Mouse (Mus musculus) embryonic facial prominence, embryonic 12.5 days (tissue): ENCODE results near the gene Dnajb4. TPM values are rescaled to one million over a fixed set of nuclear protein-coding genes. Genes with fewer than 3 reads are reported as not detected.

ENCODE experiments used
- ATAC-seq: fragments of 200-750 bp; cut with Nextera tagmentation; 2 replicates; pipeline ENCODE4 v1.8.0; 2017; ENCODE audit not compliant: insufficient number of reproducible peaks, insufficient read depth, low FRiP score, low TSS enrichment
- H3K27ac ChIP-seq: fragments of 300-500 bp; sonication (generic); 2 replicates; pipeline ENCODE4 v1.5.1; 2016; ENCODE audit warnings: mild to moderate bottlenecking
- H3K27me3 ChIP-seq: fragments of 300-500 bp; sonication (generic); 2 replicates; pipeline ENCODE4 v1.6.1; 2016; ENCODE audit warnings: mild to moderate bottlenecking, moderate library complexity
- H3K36me3 ChIP-seq: fragments of 300-500 bp; sonication (generic); 2 replicates; pipeline ENCODE4 v1.6.1; 2016; ENCODE audit warnings: mild to moderate bottlenecking
- H3K4me1 ChIP-seq: fragments of 300-500 bp; sonication (generic); 2 replicates; pipeline ENCODE4 v1.6.1; 2016
- H3K4me2 ChIP-seq: fragments of 300-500 bp; sonication (generic); replicated peaks from 2 replicates; pipeline ENCODE4 v1.6.1; 2016; ENCODE audit warnings: mild to moderate bottlenecking, moderate library complexity
- H3K4me3 ChIP-seq: fragments of 300-500 bp; sonication (generic); 2 replicates; pipeline ENCODE4 v1.5.1; 2016; ENCODE audit warnings: mild to moderate bottlenecking
- H3K9ac ChIP-seq: fragments of 300-500 bp; sonication (generic); 2 replicates; pipeline ENCODE4 v1.6.1; 2016; ENCODE audit warnings: mild to moderate bottlenecking, moderate library complexity
- H3K9me3 ChIP-seq: fragments of 300-500 bp; sonication (generic); 2 replicates; pipeline ENCODE4 v1.6.1; 2016; ENCODE audit warnings: mild to moderate bottlenecking, moderate library complexity
- WGBS: fragments of 180-500 bp; shearing (Covaris S2); methylation state at CpG from one replicate; pipeline ENCODE4 v1.1.7; 2016; 5-methylcytosine and 5-hydroxymethylcytosine counted together
- polyA plus RNA-seq: library from polyadenylated mRNA; unstranded; fragments of >200 nt; fragmentation: Nextera tagmentation; extraction: Ambion mirVana; gene quantifications from 2 replicates; pipeline ENCODE4 v1.2.1, GENCODE M21; 2016

The Dnajb4 gene
- polyA plus RNA-seq, 1 experiment from 2014 or later, result 33.0 TPM

DNA sequence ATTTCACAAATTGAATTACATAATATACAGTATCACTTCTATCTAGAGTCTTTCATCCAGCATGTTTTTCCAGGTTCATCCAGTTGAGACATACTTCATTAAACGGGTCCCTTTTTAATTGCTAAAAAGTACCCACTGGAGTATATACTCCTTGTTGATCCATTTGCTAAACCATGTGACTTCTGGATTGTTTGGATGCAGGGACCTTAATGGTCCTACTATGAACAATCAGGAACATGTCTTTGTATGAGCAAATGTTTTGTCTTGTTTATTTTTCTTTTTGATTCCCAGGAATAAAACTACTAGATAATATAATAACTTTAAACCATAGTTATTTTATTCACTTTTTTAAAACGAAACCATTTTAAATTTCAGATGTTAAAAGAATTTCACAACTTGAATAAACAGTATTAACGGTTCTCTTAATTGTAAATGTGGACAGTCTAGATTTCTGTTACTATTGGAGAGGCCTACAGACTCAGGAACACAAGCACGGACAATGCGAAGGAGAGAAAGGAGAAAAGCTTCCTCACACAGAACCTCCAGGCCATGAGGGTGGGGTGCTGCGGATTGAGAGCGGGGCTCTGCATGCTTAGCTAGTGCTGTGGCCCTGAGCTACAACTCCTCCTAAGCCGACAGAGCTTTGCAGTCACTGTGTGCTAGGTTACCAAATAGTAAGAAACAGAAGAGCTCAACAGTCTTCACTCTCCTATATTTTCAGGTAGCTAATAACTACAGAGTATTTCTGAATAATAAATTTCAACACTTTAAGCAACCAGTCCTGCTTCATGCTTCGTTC, 19.2 kb downstream of the Dnajb4 start:
- 76% methylated on average over 9 of the region's 9 CpGs for WGBS
- no peaks in the 10 kb centered on the region for H3K36me3 ChIP-seq
- ATAC-seq, result no peak
- no peaks in the 10 kb centered on the region for H3K9me3 ChIP-seq
- peak overlapping the region; percentile 63 for H3K4me2 ChIP-seq
- H3K4me1 ChIP-seq, result peaks cover 10% of the 10 kb centered on the region
- H3K4me3 ChIP-seq, result peak overlapping the region; percentile 22
- H3K27me3 ChIP-seq, result no peaks in the 10 kb centered on the region
- 0 out of 2 replicates have a peak overlapping the region, but pooled peaks have one; percentile 6 for H3K27ac ChIP-seq
- no peak overlapping the region for H3K9ac ChIP-seq

DNA sequence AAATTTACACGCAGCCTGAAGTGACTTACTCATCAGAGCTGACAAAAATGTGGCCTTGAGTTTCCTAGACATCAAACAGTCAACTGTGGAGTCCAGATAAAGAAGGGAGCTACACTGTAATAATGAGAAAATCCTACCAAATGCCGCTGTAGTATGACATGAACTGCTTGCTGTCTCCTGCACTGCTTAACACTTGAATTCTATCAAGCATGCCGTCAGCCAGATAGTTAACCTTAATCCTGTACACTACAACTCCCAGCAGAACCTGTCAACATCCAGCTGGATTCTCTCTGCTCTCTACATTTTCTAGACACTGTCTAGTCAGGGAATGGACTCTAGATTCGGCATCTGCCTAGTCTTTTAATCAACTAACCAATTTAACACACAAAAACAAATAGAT, 20.8 kb downstream of the Dnajb4 start:
- Histone ChIP-seq H3K27me3 (no peaks in the 10 kb centered on the region), H3K4me3 (no peak overlapping the region), H3K36me3 (0 out of 2 replicates have a peak, but pooled peaks cover 3% of the 10 kb centered on the region), H3K9ac (no peak overlapping the region), H3K27ac (0 out of 2 replicates have a peak overlapping the region, but pooled peaks have one; percentile 23), H3K9me3 (no peaks in the 10 kb centered on the region), H3K4me2 (no peak overlapping the region), H3K4me1 (peaks cover 10% of the 10 kb centered on the region)
- 72% methylated on average over 4 of the region's 4 CpGs for WGBS
- ATAC-seq, result no peak

DNA sequence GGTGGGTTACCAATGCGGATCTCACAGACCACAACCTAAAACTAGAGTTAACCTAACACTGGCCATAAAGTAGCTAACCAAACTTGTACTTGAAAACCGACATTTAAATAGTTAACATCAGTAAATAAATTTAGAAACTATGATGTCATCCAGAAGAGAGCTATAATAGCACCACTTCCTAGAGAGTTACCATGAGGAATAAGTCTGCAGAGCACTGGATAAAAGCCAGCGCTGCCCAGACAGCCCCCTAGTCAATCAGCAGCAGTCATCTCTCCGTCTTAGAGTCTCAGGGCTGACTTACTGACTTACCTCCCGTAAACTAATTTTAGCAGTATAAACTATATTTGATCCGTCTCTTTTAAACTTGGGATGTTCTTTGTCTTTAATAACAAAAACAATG, 24.0 kb downstream of the Dnajb4 start:
- H3K4me2 ChIP-seq, result no peak overlapping the region
- H3K27ac ChIP-seq, result no peak overlapping the region
- no peak overlapping the region for H3K4me3 ChIP-seq
- H3K27me3 ChIP-seq, result no peaks in the 10 kb centered on the region
- no peak for ATAC-seq
- no peaks in the 10 kb centered on the region for H3K9me3 ChIP-seq
- H3K36me3 ChIP-seq, result 0 out of 2 replicates have a peak, but pooled peaks cover 12% of the 10 kb centered on the region
- no peak overlapping the region for H3K9ac ChIP-seq
- 80% methylated on average over 6 of the region's 6 CpGs for WGBS
- peaks cover 2% of the 10 kb centered on the region; the same call in 1 of the 2 replicates for H3K4me1 ChIP-seq

DNA sequence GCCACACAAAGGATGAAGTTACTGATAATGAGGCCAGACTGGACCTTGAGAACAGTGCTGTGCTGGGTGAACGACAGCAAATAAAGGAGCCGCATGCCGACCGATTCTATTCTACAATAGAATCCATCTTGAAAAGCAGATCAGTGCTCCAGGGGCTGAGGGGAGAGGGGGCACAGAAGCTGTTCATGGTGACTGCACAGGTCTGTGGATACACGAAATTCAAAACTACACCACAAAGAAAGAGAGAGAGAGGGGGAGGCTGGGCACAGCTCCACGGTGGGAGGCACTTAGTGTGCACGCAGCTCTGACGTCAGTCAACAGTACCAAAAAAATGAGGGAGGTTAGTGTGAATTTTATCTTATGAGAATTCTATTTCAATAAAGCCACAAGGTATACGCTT, 26.6 kb downstream of the Dnajb4 start:
- WGBS, result 80% methylated on average over 9 of the region's 9 CpGs
- H3K9ac ChIP-seq, result no peak overlapping the region
- no peak overlapping the region for H3K27ac ChIP-seq
- H3K27me3 ChIP-seq, result no peaks in the 10 kb centered on the region
- ATAC-seq, result no peak
- 0 out of 2 replicates have a peak, but pooled peaks cover 15% of the 10 kb centered on the region for H3K36me3 ChIP-seq
- no peaks in the 10 kb centered on the region for H3K9me3 ChIP-seq
- H3K4me1 ChIP-seq, result no peaks in the 10 kb centered on the region
- H3K4me2 ChIP-seq, result no peak overlapping the region
- H3K4me3 ChIP-seq, result no peak overlapping the region

DNA sequence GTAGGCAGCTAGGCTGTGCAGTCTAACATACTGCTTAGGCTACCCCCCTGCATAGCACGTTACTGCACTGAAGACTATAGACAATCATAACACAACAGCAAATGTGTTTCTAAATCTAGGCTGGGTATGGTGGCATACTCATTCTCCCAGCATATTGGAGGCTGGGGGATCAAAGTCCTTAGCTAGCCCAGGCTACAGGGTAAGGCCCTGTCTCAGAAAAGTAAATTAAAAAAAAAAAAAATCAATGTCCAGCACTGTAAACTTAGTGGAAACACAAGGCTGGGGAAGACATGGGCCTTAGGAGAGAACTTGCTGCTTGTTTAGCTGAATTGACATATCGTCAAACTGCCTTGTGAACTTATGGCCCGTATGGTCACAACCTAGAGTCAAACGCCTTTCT, 29.5 kb downstream of the Dnajb4 start:
- Histone ChIP-seq H3K27me3 (no peaks in the 10 kb centered on the region), H3K9ac (no peak overlapping the region), H3K4me1 (no peaks in the 10 kb centered on the region), H3K4me2 (no peak overlapping the region), H3K4me3 (no peak overlapping the region), H3K9me3 (no peaks in the 10 kb centered on the region), H3K27ac (no peak overlapping the region), H3K36me3 (0 out of 2 replicates have a peak, but pooled peaks cover 15% of the 10 kb centered on the region)
- WGBS, result 92% methylated on average over 4 of the region's 4 CpGs
- ATAC-seq, result no peak

DNA sequence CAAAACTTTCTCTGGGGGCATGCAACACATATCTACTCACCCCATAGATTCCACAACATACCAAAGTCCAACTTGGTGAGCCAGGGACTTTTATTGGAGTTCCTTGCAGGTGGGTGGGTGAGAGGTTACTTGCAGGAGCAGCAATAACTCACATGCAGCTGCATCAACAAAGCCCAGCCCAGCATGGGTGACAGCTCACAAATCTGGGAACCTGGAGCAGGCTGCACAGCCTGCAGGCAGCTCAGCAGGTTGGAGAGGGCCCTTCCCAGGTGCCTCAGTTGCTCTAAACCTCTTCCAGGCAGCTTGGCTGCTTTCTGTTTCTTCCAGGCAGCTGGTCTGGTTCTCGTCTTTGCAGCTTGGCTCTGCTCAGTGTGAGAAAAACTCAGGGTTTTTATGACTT, 30.8 kb downstream of the Dnajb4 start:
- H3K27me3 ChIP-seq, result no peaks in the 10 kb centered on the region
- no peak overlapping the region for H3K4me3 ChIP-seq
- H3K36me3 ChIP-seq, result 0 out of 2 replicates have a peak, but pooled peaks cover 12% of the 10 kb centered on the region
- no peak overlapping the region for H3K4me2 ChIP-seq
- H3K9me3 ChIP-seq, result no peaks in the 10 kb centered on the region
- H3K27ac ChIP-seq, result no peak overlapping the region
- no peak overlapping the region for H3K9ac ChIP-seq
- 38% methylated on average over 1 of the region's 1 CpGs for WGBS
- no peak for ATAC-seq
- H3K4me1 ChIP-seq, result no peaks in the 10 kb centered on the region

DNA sequence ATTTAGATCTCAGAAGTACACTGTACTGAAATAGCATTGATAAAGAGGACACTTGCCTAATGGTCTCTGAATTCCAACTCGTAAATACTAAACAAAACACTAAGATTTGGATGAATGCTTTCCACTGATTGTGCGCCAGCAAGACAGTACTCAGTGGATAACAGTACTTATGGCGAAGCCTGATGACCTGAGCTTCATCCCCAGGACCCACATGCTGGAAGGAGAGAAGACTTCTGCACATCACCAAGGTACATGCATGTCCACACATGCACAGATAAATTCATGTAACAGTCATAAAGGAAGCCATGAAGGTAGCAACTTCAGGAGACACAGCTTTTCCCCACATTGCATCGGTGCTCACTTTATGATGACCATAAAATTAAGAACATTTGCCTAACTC, 31.3 kb downstream of the Dnajb4 start:
- Histone ChIP-seq H3K9me3 (no peaks in the 10 kb centered on the region), H3K9ac (no peak overlapping the region), H3K27me3 (no peaks in the 10 kb centered on the region), H3K4me1 (no peaks in the 10 kb centered on the region), H3K27ac (no peak overlapping the region), H3K4me2 (no peak overlapping the region), H3K36me3 (0 out of 2 replicates have a peak, but pooled peaks cover 12% of the 10 kb centered on the region), H3K4me3 (no peak overlapping the region)
- ATAC-seq, result no peak
- 83% methylated on average over 4 of the region's 4 CpGs for WGBS

DNA sequence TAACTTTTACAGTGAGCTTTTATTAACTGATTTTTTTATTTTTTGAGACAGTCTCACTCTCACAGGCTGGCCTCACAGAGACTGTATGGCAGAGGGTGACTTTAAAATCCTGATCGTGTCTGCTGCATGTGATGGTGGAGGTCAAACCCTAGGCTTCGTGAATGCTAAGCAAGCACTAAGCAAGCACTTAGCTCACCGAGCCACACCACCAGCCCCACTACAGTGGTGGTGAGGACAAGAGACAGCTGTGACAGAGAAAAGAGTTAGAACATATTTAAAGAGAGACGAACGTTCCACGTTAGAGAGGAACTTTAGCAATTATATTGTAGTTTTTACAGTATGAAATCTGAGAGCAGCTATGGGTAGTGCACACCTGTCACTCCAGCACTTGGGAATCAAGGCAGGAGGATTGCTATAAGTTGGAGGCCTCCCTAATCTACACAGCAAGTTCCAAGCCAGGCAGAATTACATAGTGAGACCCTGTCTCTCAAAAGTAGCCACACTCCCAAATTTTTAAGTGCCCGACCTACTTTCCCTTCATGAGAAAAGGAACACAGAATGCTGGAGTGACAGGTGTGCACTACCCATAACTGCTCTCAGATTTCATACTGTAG, 37.7 kb downstream of the Dnajb4 start:
- H3K27me3 ChIP-seq, result no peaks in the 10 kb centered on the region
- no peak overlapping the region for H3K4me2 ChIP-seq
- no peak overlapping the region for H3K9ac ChIP-seq
- WGBS, result 66% methylated on average over 7 of the region's 7 CpGs
- H3K4me3 ChIP-seq, result no peak overlapping the region
- no peaks in the 10 kb centered on the region for H3K9me3 ChIP-seq
- ATAC-seq, result no peak
- H3K27ac ChIP-seq, result no peak overlapping the region
- H3K36me3 ChIP-seq, result no peaks in the 10 kb centered on the region
- H3K4me1 ChIP-seq, result no peaks in the 10 kb centered on the region; the same call in 1 of the 2 replicates

DNA sequence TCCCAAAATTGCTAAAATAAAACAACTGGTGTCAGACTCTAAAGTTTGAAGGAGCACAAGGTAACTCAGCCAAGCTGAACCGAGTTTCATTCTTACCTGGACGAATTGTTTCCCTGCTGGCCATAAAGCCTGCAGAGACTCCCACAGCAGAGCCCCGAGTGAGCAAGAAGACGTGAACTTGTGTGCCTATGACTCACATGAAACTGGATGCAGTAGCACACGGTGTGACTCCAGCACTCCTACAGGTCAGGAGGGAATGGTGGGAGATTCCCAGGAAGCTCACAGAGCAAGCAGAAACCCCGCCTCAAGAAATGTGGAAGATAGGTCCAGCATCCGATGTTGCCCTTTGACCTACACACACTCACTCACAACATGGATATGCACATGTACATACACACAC, 38.2 kb downstream of the Dnajb4 start:
- H3K27ac ChIP-seq, result no peak overlapping the region
- H3K36me3 ChIP-seq, result no peaks in the 10 kb centered on the region
- peaks cover 6% of the 10 kb centered on the region for H3K4me1 ChIP-seq
- H3K27me3 ChIP-seq, result no peaks in the 10 kb centered on the region
- H3K9ac ChIP-seq, result no peak overlapping the region
- 67% methylated on average over 7 of the region's 7 CpGs for WGBS
- no peaks in the 10 kb centered on the region for H3K9me3 ChIP-seq
- H3K4me2 ChIP-seq, result no peak overlapping the region
- no peak overlapping the region for H3K4me3 ChIP-seq
- ATAC-seq, result no peak

DNA sequence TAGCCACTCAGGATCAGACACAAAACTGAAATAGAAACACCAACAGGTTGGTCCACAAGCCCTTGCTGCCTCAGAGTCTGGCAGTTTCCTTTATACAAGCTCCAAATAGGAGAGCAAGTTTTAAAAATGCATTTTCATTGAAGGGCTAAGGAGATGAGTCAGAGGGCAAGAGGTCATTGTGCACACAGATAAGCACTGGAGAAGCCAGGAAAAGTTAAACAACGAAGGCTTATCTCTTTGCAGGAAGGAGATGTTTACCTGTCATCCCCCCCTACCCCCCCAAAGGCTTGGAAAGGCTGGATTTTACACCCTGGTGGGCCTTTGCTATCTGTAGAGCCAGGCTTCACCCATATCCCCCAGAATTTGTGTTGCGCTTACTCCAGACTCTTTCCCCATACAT, 38.9 kb downstream of the Dnajb4 start:
- H3K9ac ChIP-seq, result no peak overlapping the region
- 85% methylated on average over 2 of the region's 2 CpGs for WGBS
- H3K27ac ChIP-seq, result no peak overlapping the region
- H3K4me1 ChIP-seq, result peaks cover 8% of the 10 kb centered on the region
- no peak overlapping the region for H3K4me2 ChIP-seq
- ATAC-seq, result no peak
- no peaks in the 10 kb centered on the region for H3K36me3 ChIP-seq
- H3K4me3 ChIP-seq, result no peak overlapping the region
- 0 out of 2 replicates have a peak, but pooled peaks cover under 1% of the 10 kb centered on the region for H3K27me3 ChIP-seq
- no peaks in the 10 kb centered on the region for H3K9me3 ChIP-seq

DNA sequence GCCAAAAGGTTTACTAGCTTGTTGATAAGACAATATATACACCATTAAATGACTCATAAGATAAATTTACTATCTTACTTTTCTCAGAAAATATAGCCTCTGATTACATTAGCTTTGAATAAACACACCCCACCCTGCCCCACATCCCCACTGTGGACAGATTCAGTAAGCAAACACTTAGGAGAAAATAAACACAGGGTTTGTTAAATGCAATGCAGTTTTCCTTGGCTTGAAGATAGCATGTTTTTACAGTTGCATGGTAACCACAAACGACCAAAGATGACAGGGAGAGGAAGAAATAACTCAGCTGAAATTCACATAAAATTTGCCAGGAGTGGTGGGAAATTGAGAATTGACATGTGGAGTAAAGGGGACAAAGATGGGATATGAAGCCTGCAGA, 39.7 kb downstream of the Dnajb4 start:
- H3K4me1 ChIP-seq, result peaks cover 16% of the 10 kb centered on the region
- H3K4me2 ChIP-seq, result no peak overlapping the region
- H3K9ac ChIP-seq, result no peak overlapping the region
- H3K9me3 ChIP-seq, result no peaks in the 10 kb centered on the region
- H3K4me3 ChIP-seq, result no peak overlapping the region
- no peak overlapping the region for H3K27ac ChIP-seq
- peaks cover 8% of the 10 kb centered on the region for H3K27me3 ChIP-seq
- ATAC-seq, result no peak
- 59% methylated on average over 1 of the region's 1 CpGs for WGBS
- H3K36me3 ChIP-seq, result no peaks in the 10 kb centered on the region

DNA sequence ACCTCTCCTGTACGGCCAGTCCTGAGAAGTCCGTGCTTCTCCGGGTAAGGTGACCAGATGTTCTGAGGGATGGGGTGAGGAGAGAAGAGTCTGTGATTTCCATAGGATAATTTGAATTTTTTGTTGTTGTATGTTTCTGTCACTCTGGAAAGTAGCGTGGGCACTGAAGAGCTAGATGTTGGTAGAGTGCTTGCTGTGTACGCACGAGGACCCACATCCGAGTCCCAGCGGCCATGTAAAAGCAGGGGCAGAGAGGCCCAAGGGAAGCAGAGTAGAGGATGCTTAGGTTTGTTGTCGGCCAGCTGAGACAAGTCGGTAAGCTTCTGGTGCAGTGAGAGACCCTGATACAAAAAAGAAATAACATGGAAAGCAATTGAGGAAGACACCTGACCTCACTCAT, 42.1 kb downstream of the Dnajb4 start:
- ATAC-seq, result no peak
- Histone ChIP-seq H3K4me2 (no peak overlapping the region), H3K36me3 (no peaks in the 10 kb centered on the region), H3K4me3 (no peak overlapping the region), H3K4me1 (peaks cover 18% of the 10 kb centered on the region), H3K9me3 (no peaks in the 10 kb centered on the region), H3K27ac (no peak overlapping the region), H3K9ac (no peak overlapping the region), H3K27me3 (peaks cover 10% of the 10 kb centered on the region)
- WGBS, result 91% methylated on average over 10 of the region's 10 CpGs
